Mouse (Mus musculus) yolk sac, embryonic 10.5 days (tissue): ENCODE data around the gene Clmp.
"Not testable (repeated sequence)": the region's sequence is repeated elsewhere in the genome, so short reads cannot be mapped to it uniquely, and the experiment has no call there.

Source experiments
- DNase-seq: peaks from one replicate; pipeline ENCODE4 v3.0.0-alpha.2; 2017; ENCODE audit warnings: low spot score

Clmp gene

DNA sequence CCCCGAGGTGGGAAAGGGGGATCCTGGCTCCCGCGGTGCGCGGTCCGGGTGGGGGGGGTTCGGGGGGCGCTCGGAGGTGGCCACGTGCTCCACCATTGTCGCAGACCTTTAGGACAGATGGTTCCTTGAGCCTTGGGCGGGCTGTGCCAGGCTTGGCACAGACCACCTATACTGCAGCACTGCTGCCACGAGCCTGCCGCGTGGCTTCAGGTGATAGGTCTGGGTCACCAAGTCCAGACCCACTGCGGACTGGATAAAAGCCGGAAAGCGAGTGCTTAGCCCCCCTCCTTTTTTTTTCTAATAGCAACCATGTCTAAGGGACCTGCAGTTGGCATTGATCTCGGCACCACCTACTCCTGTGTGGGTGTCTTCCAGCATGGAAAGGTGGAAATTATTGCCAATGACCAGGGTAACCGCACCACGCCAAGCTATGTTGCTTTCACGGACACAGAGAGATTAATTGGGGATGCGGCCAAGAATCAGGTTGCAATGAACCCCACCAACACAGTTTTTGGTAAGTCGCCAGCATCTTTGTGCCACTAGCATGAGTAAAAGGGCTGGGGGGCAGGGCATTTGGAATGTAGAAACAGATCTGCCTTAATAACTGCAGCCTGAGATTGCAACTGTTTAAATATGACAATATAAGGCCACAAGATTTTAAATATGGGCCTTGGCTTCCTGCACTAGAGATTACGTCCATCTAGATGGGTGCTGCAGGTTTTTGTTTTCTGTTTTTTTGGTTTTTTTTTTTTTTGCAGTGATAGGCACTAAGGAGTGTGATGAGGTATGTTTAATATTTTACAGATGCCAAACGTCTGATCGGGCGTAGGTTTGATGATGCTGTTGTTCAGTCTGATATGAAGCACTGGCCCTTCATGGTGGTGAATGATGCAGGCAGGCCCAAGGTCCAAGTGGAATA lies 116.1 kb downstream of the Clmp start:
- DNase-seq, result not testable (repeated sequence)

DNA sequence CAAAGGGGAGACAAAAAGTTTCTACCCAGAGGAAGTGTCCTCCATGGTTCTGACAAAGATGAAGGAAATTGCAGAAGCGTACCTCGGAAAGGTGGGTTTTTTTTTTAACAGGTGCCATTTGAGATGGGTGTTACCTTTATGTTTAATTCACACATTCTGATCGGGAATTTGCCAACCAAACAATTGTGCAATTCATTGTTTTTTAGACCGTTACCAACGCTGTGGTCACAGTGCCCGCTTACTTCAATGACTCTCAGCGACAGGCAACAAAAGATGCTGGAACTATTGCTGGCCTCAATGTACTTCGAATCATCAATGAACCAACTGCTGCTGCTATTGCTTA lies 116.7 kb downstream of the Clmp start:
- DNase-seq, result not testable (repeated sequence)

- not testable (repeated sequence) for DNase-seq
These were observed 118.8 kb downstream of the Clmp start for GRCm38 (mm10) chr9:40804576-40804975.

GRCm38 (mm10) chr9:40805263-40805662 lies 119.5 kb downstream of the Clmp start:
- DNase-seq, result peak; percentile 56

DNA sequence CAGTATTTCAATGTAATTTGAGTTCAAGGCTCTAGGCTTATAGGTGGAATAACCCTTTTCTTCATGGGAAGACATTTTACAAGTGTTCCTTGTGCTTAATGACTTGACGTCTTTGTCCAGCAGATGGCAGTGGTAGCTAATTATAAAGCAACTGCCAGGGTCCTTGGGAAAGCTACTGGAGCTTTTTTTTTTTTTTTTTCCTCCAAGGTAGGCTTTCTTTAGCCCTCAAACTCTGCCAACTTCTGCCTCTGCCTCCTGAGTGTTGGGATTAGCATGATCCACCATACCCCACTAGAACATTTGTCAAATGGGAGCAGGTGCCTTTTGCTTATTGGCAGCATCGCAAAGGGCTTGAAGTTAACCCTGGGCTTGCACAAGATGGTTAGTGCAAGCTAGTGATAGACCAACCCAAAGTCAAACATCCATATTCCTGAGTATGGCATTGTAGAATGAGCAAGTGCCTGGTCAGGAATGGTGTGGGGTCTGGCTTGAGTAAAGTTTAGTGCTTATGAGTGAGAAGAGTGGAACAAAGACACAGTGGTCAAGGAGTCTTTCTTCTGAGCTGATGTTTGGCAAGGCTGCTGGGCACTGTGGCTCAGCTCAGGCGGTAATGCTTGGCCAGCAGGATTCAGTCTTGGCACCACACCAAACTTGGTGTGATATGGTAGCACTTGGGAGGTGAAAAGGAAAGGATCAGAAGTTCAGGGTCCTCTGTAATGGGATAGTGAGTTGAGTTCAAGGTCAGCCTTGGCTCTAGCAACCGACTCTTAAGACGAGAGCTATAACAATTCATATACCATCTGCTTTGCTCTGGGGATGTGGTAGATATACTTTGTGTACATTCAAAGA lies 120.9 kb downstream of the Clmp start:
- peak; percentile 60 for DNase-seq

DNA sequence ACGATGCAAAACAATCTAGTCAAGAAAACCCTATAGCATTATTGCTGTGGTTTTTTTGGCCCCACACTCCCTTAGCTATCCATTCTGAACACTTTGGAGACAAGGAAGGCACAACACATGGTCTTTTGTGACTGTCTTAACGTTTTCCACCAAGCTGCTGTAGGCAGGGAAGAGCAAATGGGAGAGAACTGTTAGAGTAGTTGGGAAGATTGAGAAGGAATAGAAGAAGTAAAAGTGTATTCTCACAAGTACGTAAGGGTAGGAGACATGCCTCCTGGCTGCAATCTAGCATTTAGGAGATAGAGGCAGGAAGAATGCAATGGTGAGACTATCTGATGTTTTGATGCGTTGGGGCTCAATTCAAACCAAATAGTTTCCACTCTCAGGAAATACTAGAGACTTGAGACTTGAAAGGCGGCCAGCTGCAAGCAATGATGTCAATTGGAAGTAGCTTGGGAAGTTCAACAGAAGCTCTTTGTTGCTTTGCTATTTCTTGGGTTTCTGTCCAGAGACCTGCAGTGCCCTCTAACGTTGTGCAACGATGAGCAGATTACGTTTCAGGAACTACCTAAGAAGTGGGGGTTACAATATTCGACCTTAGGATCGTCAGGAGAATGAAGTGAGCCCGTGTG lies 121.6 kb downstream of the Clmp start:
- DNase-seq, result peak; percentile 58

GRCm38 (mm10) chr9:40808061-40808906 lies 122.5 kb downstream of the Clmp start:
- no peak for DNase-seq

- DNase-seq, result no peak
These were observed 123.1 kb downstream of the Clmp start for GRCm38 (mm10) chr9:40808907-40809280.

- DNase-seq, result no peak
These were observed 126.1 kb downstream of the Clmp start for GRCm38 (mm10) chr9:40811860-40812259.

DNA sequence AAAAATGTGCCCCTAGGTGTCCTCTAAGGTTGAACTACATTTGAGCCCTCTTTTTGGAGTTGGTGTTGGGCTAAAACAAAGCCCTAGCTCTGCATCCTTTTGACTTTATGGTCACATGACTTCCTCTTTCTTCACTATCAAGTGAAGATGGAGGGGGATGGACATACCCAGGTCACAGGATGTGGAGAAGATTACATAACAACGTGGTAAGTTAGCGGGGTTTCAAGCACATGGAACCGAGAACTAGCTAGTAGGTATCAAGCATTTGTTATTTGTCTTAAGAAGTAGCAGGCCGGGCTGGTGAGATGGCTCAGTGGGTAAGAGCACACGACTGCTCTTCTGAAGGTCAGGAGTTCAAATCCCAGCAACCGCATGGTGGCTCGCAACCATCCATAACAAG lies 128.3 kb downstream of the Clmp start:
- no peak for DNase-seq

GRCm38 (mm10) chr9:40817325-40818028 lies 131.7 kb downstream of the Clmp start:
- no peak for DNase-seq

DNA sequence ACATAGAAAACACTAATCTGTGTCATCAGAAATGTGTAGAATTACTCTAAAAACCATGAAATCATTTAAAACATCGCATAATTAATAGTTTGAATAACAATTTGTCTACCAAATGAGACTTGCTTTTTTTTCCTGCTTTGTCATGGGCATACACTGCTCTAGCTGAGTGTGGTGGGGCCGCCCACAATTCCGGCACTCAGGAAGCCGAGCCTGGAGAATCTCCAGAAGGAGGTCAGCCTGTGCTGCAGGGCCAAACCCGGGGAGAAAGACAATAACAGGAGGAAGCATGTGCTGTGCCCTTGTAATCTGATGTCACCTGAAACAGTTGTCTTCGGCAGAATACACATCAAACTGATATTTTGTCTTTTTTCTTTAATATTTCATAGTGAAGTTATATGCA lies 139.8 kb downstream of the Clmp start:
- no peak for DNase-seq

DNA sequence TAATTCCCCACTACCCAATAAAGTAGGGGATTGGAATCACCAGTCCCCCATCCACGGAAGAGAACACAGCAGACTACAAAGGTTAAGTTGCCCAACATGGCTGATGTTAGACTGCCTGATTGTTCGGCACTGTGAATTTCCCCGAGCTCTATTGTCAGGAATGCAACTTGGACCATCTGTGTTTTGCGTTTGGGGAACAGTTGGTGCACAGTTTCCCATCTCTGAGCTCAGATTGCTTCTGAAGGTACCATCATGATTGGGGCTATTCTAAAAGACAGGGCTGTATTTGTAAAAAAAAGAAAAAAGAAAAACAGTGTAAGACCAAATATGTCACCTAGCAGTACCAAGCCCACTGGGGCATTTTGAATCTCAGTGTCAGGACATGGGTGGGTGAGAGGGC lies 141.6 kb downstream of the Clmp start:
- no peak for DNase-seq

GRCm38 (mm10) chr9:40834569-40834968 lies 148.8 kb downstream of the Clmp start:
- peak; percentile 53 for DNase-seq
